Mouse (Mus musculus) urinary bladder, postnatal 14 days (tissue): ENCODE data around the gene Ccdc60.
A peak's percentile ranks its signal among the peaks of the same experiment; 100 is the strongest.
"Not testable (repeated sequence)": the region's sequence is repeated elsewhere in the genome, so short reads cannot be mapped to it uniquely, and the experiment has no call there.

ENCODE experiments used
- DNase-seq: peaks from one replicate; pipeline ENCODE4 v3.0.0; 2021; ENCODE audit warnings: low spot score

The Ccdc60 gene

GRCm38 (mm10) chr5:116288849-116289570 lies at the start of gene Ccdc60:
Ccdc60 (minus strand) TSS chr5:116288985.
- DNase-seq: peak; percentile 26

- no peak for DNase-seq
These were observed 47.4 kb upstream of the Ccdc60 start for GRCm38 (mm10) chr5:116336191-116336590.

GRCm38 (mm10) chr5:116328911-116329310 lies 40.1 kb upstream of the Ccdc60 start:
- DNase-seq: no peak

- DNase-seq: no peak
These were observed 34.6 kb upstream of the Ccdc60 start for GRCm38 (mm10) chr5:116323401-116323800.

- DNase-seq: no peak
These were observed 33.7 kb upstream of the Ccdc60 start for GRCm38 (mm10) chr5:116322365-116323027.

- DNase-seq: no peak
These were observed 24.9 kb upstream of the Ccdc60 start for GRCm38 (mm10) chr5:116313711-116314110.

- no peak for DNase-seq
These were observed 23.4 kb upstream of the Ccdc60 start for GRCm38 (mm10) chr5:116312111-116312737.

- DNase-seq: no peak
These were observed 22.9 kb upstream of the Ccdc60 start for GRCm38 (mm10) chr5:116311636-116312035.

- peak; percentile 14 for DNase-seq
These were observed 20.6 kb upstream of the Ccdc60 start for GRCm38 (mm10) chr5:116309383-116309801.

GRCm38 (mm10) chr5:116305557-116305956 lies 16.8 kb upstream of the Ccdc60 start:
- no peak for DNase-seq

- DNase-seq: not testable (repeated sequence)
These were observed 16.4 kb upstream of the Ccdc60 start for GRCm38 (mm10) chr5:116305146-116305545.

- DNase-seq: no peak
These were observed 12.2 kb upstream of the Ccdc60 start for GRCm38 (mm10) chr5:116300984-116301383.

- DNase-seq: no peak
These were observed 4.7 kb upstream of the Ccdc60 start for GRCm38 (mm10) chr5:116293501-116293900.

- no peak for DNase-seq
These were observed 1.8 kb upstream of the Ccdc60 start for GRCm38 (mm10) chr5:116290584-116290983.

GRCm38 (mm10) chr5:116289897-116290296 lies 1.1 kb upstream of the Ccdc60 start:
- no peak for DNase-seq

GRCm38 (mm10) chr5:116288183-116288582 lies 602 bp downstream of the Ccdc60 start:
- DNase-seq: no peak

GRCm38 (mm10) chr5:116285532-116286176 lies 3.1 kb downstream of the Ccdc60 start:
- DNase-seq: no peak

GRCm38 (mm10) chr5:116280518-116280917 lies 8.3 kb downstream of the Ccdc60 start:
- no peak for DNase-seq

- DNase-seq: no peak
These were observed 10.3 kb downstream of the Ccdc60 start for GRCm38 (mm10) chr5:116278436-116278918.

- DNase-seq: no peak
These were observed 10.8 kb downstream of the Ccdc60 start for GRCm38 (mm10) chr5:116277951-116278350.

GRCm38 (mm10) chr5:116274818-116275217 lies 14.0 kb downstream of the Ccdc60 start:
- DNase-seq: no peak

GRCm38 (mm10) chr5:116274365-116274764 lies 14.4 kb downstream of the Ccdc60 start:
- no peak for DNase-seq
